Mouse (Mus musculus): ENCODE measurements at regions not wholly inside any gene's neighbourhood (a gene's known extent, or its start where the extent isn't known, plus 50 kb on each side); places are given as distances from the start of the nearest gene placed in this dataset.
A peak's percentile ranks its signal among the peaks of the same experiment; 100 is the strongest.

DNA sequence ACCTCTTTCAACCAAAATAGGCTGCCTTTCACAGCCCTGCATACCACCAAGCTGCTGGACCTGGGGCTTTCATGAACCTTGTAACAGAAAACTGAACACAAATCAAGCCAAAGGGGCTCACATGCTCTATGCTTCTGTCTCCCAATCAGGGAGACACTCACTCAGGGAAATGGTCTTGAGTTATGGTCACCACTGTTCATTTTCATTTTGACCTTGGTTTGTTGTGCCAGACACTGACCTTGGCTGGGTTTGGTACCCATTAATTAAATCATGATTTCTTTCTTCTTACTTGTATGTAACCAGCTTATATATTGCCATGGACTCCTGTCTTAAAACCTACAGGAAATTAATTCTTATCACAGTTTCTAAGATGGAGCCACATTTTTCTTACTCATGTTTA, 381.5 kb downstream of the Dnajb9 start:
- H3K27me3 ChIP-seq (replicated peaks; ENCODE audit: insufficient read depth, low read length) = no peaks in the 10 kb centered on the region
- no peaks in the 10 kb centered on the region for H3K9me3 ChIP-seq (ENCODE audit: low read length)
- H3K36me3 ChIP-seq (ENCODE audit: insufficient read depth, low read length) = no peaks in the 10 kb centered on the region
- H3K4me1 ChIP-seq (ENCODE audit: insufficient read depth, low read depth, low read length) = no peaks in the 10 kb centered on the region
- H3K4me3 ChIP-seq (ENCODE audit: low read depth, low read length) = no peak overlapping the region
- ATAC-seq (no peak), DNase-seq (ENCODE audit: low spot score) (no peak)
- no peak overlapping the region for H3K4me2 ChIP-seq (replicated peaks; ENCODE audit: low read depth, low read length)
- no peak overlapping the region for H3K9ac ChIP-seq (replicated peaks; ENCODE audit: low read depth)
- H3K27ac ChIP-seq (ENCODE audit: low read length) = no peak overlapping the region
- TF ChIP-seq CTCF (IDR thresholded peaks at IDR 0.05) (no peak), EP300 (IDR thresholded peaks at IDR 0.05) (no peak)

DNA sequence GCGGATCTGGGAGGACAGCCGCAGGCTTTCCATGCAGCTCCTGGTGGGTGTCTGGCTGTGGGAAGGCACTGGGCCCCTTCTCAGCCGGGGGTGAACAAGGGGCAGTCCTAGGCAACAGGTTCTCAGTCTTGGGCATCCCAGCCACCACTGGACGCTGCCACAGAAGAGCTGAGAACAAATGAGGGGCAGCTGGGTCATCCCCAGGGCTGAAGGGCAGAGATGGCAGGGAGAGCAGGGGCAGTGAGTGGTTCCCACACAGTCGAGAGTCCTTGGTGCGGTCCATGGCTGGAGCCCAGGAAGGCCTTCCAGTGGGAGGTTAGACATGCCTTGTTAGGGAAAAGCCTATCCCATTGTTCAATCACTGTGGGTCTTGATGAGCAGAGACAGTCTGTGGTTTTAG, 382.2 kb downstream of the Dnajb9 start:
- no peaks in the 10 kb centered on the region for H3K36me3 ChIP-seq (ENCODE audit: insufficient read depth, low read length)
- WGBS = 57% methylated on average over 6 of the region's 6 CpGs
- H3K27ac ChIP-seq (ENCODE audit: low read length) = no peak overlapping the region
- H3K4me1 ChIP-seq (ENCODE audit: insufficient read depth, low read depth, low read length) = no peaks in the 10 kb centered on the region
- no peaks in the 10 kb centered on the region for H3K27me3 ChIP-seq (replicated peaks; ENCODE audit: insufficient read depth, low read length)
- no peak overlapping the region for H3K4me3 ChIP-seq (ENCODE audit: low read depth, low read length)
- DNase-seq (ENCODE audit: low spot score) (no peak), ATAC-seq (no peak)
- no peak overlapping the region for H3K9ac ChIP-seq (replicated peaks; ENCODE audit: low read depth)
- TF ChIP-seq EP300 (IDR thresholded peaks at IDR 0.05) (no peak), CTCF (IDR thresholded peaks at IDR 0.05) (no peak)
- no peak overlapping the region for H3K4me2 ChIP-seq (replicated peaks; ENCODE audit: low read depth, low read length)
- no peaks in the 10 kb centered on the region for H3K9me3 ChIP-seq (ENCODE audit: low read length)

DNA sequence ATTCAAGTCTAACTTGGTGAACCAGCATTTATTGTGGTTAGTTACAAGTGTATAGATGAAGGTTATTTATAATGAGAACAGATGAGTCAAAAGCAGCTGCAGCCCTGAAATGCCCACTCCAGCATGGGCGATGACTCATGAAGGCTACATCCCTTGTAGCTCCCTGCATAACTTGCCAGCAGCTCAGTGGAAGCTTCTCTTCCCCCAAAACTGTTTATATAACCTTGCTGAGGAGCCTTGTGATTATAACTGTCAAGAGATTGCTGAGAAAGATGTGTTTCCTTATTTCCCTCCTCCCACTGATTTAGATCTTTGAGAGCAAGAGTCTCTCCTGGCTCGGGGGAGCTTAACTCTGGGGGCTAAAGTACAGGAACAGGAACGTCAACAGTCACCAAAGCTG, 382.8 kb downstream of the Dnajb9 start:
- Histone ChIP-seq H3K4me1 (ENCODE audit: insufficient read depth, low read depth, low read length) (no peaks in the 10 kb centered on the region), H3K9ac (replicated peaks; ENCODE audit: low read depth) (no peak overlapping the region), H3K27ac (ENCODE audit: low read length) (no peak overlapping the region), H3K4me2 (replicated peaks; ENCODE audit: low read depth, low read length) (no peak overlapping the region), H3K9me3 (ENCODE audit: low read length) (no peaks in the 10 kb centered on the region), H3K27me3 (replicated peaks; ENCODE audit: insufficient read depth, low read length) (no peaks in the 10 kb centered on the region), H3K36me3 (ENCODE audit: insufficient read depth, low read length) (no peaks in the 10 kb centered on the region), H3K4me3 (ENCODE audit: low read depth, low read length) (no peak overlapping the region)
- no peak for ATAC-seq
- peak; percentile 4 for DNase-seq (ENCODE audit: low spot score)
- TF ChIP-seq EP300 (IDR thresholded peaks at IDR 0.05) (no peak), CTCF (IDR thresholded peaks at IDR 0.05) (no peak)
- 25% methylated on average over 3 of the region's 3 CpGs for WGBS

DNA sequence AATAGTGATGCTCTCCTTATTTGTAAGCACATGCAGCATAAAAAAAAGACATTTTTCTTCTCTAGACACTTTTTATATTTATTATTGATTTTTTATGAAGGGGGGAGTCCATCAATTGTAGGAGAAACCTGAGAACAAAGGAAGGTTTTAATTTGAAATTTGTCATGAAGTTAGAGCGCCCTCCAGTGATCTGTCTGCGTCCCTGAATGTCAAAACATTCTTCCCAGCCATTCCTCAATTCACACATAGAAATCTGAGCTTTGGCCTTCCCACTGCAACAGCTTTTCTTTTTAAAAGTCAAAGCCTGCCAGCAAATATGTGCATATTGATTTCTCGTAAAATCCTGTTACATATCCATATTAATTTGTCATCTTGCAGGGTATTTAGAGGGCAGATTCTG, 396.6 kb downstream of the Dnajb9 start:
- DNase-seq (ENCODE audit: low spot score) (no peak), ATAC-seq (no peak)
- Histone ChIP-seq H3K4me3 (ENCODE audit: low read depth, low read length) (no peak overlapping the region), H3K9ac (replicated peaks; ENCODE audit: low read depth) (no peak overlapping the region), H3K4me1 (ENCODE audit: insufficient read depth, low read depth, low read length) (no peaks in the 10 kb centered on the region), H3K27ac (ENCODE audit: low read length) (no peak overlapping the region), H3K36me3 (ENCODE audit: insufficient read depth, low read length) (no peaks in the 10 kb centered on the region), H3K9me3 (ENCODE audit: low read length) (no peaks in the 10 kb centered on the region), H3K27me3 (replicated peaks; ENCODE audit: insufficient read depth, low read length) (no peaks in the 10 kb centered on the region), H3K4me2 (replicated peaks; ENCODE audit: low read depth, low read length) (no peak overlapping the region)
- no peak; the same call in 1 of the 2 replicates for TF ChIP-seq CTCF (IDR thresholded peaks at IDR 0.05)
- TF ChIP-seq EP300 (IDR thresholded peaks at IDR 0.05) = no peak
- 6% methylated on average over 3 of the region's 3 CpGs for WGBS

DNA sequence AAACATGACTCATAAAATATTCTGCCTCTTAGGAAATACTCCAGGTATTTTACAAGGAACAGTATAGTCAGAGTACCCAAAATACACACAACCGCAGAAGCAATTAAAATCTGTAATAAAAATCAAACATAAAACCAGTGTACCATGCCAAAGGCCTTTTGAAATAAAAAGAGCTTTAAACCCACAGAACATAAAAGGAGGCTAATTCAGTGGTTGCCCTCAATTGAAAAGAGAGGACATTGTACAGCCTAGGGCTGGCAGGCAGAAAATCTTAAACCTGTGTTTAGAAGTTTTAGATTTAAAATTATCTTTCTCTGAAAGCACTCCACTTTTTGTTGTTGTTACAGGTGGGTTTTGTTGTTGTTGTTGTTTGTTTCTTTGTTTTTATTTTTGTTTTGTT, 437.4 kb downstream of the Dnajb9 start:
- H3K36me3 ChIP-seq (ENCODE audit: insufficient read depth, low read length) = no peaks in the 10 kb centered on the region
- H3K4me2 ChIP-seq (replicated peaks; ENCODE audit: low read depth, low read length) = no peak overlapping the region
- no peak for ATAC-seq
- H3K4me1 ChIP-seq (ENCODE audit: insufficient read depth, low read depth, low read length) = no peaks in the 10 kb centered on the region
- no peak for TF ChIP-seq EP300 (IDR thresholded peaks at IDR 0.05)
- no peak for TF ChIP-seq CTCF (IDR thresholded peaks at IDR 0.05)
- WGBS = 96% methylated on average over 1 of the region's 1 CpGs
- no peak for DNase-seq (ENCODE audit: low spot score)
- no peaks in the 10 kb centered on the region for H3K9me3 ChIP-seq (ENCODE audit: low read length)
- no peak overlapping the region for H3K27ac ChIP-seq (ENCODE audit: low read length)
- no peak overlapping the region for H3K4me3 ChIP-seq (ENCODE audit: low read depth, low read length)
- no peak overlapping the region for H3K9ac ChIP-seq (replicated peaks; ENCODE audit: low read depth)
- no peaks in the 10 kb centered on the region for H3K27me3 ChIP-seq (replicated peaks; ENCODE audit: insufficient read depth, low read length)

DNA sequence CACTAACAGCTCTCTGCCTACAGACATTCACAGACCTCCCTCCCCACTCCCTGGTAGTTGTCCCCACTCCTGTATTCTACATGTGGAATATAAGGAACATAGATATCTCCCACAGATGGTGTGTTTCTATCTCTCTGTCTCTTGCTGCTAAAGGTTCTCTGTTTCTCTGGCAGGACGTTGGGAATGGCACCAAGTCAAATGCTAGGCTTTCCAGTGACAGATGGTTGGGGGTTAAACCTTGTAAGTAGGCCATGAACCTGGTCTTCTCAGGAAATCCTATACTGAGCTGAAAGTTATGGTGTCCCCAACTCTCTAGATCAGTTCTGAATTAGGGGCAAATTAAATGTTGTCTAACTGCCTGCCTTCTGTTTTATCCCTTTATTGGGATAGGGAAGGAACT, 448.0 kb downstream of the Dnajb9 start:
- DNase-seq (ENCODE audit: low spot score) = no peak
- no peak overlapping the region for H3K4me2 ChIP-seq (replicated peaks; ENCODE audit: low read depth, low read length)
- 31% methylated on average over 1 of the region's 1 CpGs for WGBS
- ATAC-seq = no peak
- TF ChIP-seq EP300 (IDR thresholded peaks at IDR 0.05) (no peak), CTCF (IDR thresholded peaks at IDR 0.05) (no peak)
- H3K36me3 ChIP-seq (ENCODE audit: insufficient read depth, low read length) = no peaks in the 10 kb centered on the region
- no peak overlapping the region for H3K9ac ChIP-seq (replicated peaks; ENCODE audit: low read depth)
- H3K4me3 ChIP-seq (ENCODE audit: low read depth, low read length) = no peak overlapping the region
- H3K27me3 ChIP-seq (replicated peaks; ENCODE audit: insufficient read depth, low read length) = no peaks in the 10 kb centered on the region
- no peak overlapping the region for H3K27ac ChIP-seq (ENCODE audit: low read length)
- no peaks in the 10 kb centered on the region for H3K4me1 ChIP-seq (ENCODE audit: insufficient read depth, low read depth, low read length)
- H3K9me3 ChIP-seq (ENCODE audit: low read length) = no peaks in the 10 kb centered on the region
